Mouse (Mus musculus) CD4-positive helper T cell, adult 2 months (primary cell): ENCODE data around the gene Sdk1.

Experiments
- DNase-seq: peaks from one replicate; pipeline ENCODE4 v3.0.0-alpha.2; 2012; ENCODE audit warnings: low read depth, missing footprints, low spot score

The Sdk1 gene

DNA sequence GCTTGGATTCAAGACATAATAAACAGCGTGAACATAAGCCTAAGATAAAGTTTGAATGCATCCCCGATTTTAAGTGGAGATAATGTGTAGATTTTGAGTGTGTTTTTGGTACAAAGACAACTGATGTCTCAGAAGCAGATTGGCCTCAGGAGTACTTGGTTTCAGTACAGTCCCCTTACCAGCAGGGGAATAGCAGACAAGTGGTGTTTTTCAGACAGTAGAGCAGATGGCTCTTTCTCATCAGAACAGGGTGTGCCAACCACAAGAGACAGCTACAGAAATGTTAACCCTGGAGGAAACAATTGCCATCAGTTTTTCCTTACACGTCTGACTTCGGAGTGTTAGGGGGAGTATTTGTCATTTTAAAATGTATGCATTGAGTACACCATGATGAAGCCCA is 83.6 kb downstream of the Sdk1 start:
- no peak for DNase-seq

DNA sequence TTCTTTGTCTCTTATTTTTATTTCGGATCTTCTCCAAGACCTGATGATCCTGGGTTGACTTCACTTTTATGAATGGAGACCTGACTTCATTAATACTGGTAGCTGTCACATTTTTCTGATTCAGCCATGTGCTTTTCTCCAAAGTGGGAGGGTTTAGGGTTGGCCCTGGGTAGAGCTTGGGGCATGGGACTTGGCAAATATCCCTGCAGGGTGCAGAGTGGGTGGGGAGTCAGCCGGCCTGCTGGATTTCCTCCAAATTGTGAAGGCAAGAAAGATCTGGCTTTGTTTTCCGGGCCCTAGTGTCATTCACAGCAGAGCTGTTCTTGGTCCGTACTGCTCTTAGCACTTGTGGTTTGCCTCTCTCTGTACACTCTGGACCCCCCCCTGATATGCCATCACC is 103.1 kb downstream of the Sdk1 start:
- no peak for DNase-seq

DNA sequence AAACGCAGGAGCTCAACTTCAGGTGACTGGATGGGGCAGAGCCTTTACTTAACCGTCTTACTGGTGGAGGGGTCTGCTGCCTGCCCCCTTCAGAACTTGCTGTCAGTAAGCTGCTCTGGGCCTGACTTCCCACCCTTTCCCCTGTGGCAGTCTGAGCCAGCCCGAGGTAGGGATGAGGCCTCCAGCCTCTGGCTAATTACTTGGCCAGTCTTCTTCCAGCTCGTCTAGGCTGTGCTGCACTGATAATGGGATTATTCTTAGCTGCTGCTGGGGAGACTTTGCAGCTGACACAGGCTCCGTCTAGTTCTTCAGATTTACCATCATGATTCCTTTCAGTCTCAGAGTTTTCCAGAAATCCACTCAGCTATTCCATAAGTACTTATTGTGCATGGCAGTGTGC is 104.2 kb downstream of the Sdk1 start:
- no peak for DNase-seq

DNA sequence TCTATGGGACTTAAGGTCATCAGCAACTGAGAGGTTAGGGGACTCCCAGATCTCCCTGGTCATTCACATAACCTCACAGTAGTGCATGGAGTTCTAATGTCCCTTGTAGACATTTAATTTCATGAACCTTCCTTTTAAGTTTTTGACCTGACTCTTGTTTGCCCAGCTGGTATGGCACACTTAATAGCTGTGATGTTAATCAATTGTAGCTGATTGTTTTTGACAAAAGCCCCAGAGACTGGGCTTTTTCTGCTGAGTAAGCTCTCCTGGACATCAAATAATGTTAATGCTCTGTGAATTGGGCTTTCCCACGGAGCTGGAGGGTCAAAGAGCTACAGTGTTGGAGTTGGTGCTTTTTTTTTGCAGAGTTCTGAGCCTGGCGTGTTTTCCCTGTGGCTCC is 121.4 kb downstream of the Sdk1 start:
- DNase-seq, result no peak

DNA sequence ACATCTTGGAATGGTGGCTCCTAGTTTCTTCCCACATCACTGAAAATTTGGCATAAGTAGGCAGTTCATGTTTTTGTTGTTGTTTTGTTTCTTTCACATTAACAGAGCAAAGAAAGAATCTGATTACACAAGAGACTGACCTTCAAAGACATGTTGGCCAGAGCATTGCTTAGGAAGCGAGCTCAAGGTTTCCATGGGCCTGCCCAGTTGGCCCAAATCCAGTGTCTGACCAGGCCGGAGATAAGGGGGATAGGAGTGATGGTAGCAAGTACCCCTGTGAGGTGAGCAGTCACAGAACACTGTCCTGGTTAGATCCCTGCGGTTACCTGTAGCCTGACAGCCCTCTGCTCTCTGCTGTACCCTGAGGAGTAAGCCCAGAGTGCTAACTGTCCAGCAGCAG is 122.7 kb downstream of the Sdk1 start:
- no peak for DNase-seq

DNA sequence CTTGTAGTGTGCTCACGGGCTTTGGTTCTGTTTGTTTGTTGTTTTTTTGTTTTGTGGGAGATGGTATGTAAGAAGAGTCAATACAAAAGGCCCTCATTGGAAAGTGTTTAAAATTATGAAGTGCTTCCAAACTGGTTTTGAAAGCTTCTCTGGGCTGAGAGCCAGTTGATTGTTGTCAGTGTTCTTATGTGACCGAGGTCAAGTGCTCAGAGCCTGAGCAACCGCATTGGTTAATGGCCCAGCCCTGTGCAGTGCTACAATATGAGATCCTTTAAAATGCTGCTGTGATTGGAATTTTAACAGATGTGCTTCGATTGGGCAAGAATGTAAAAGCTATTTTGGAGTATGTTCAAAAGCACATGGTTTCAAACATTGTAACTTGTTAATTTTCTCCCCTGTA is 127.3 kb downstream of the Sdk1 start:
- DNase-seq, result no peak

DNA sequence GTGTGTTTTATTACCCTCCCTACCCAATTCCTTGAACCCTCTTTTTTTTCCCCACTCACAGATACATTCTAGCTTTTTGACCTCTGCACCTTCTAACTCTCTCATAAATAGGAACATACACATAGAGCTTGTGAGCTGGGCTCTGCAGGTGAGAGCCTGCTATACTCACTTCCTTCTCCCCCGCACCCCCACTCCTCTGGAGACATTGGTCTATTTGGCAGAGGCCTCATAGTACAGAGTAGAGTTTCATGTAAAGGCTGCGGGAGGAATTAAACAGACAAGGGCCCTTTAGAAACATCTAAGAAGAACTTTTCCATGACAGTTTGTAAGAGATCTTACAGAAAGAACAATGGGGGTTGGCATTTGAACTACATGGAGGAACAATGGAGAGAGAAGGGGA is 133.5 kb downstream of the Sdk1 start:
- DNase-seq, result no peak

DNA sequence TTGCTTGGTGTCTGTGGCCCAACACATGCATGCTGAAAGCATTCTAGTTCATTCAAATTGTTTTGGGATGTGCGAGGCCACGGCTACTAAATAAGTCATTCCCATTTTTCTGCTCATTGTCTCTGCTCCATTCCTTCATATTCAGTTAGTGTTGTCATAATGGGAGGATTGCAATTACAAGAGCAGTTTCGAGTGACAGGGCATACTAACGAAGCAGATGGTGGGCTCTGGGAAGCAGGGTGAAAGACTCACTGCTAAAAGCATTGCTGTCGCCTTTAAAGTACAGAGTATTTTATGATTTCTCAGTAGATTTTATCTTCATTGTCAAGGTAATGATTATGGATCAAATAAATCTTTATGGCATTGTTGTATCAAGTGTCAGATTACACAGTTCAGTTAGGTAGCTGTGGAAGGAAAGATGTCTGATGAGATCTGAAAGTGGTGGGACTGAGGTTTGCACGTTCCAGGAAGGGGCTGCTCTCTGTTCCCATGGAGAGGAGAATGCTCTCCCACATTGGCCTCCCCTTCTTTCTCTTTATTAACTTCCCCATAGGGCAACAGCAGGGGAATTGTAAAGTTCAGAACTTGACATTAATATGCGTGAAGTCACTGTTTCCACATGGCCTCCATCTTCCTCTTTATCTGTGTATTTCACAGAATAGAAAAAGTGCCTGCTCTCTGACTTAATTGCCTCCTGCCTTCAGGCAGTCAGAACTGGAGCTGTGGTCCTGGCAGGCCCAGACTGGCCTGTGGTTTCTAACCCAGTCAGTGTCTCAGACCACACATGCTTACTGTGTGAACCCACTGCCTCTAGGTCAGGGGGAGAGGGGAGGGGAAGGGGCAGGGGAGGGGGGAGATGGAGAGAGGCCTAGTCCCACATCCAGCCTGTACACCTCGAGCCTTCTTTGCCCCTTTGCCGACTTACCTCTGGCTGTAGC is 138.8 kb downstream of the Sdk1 start:
- no peak for DNase-seq

DNA sequence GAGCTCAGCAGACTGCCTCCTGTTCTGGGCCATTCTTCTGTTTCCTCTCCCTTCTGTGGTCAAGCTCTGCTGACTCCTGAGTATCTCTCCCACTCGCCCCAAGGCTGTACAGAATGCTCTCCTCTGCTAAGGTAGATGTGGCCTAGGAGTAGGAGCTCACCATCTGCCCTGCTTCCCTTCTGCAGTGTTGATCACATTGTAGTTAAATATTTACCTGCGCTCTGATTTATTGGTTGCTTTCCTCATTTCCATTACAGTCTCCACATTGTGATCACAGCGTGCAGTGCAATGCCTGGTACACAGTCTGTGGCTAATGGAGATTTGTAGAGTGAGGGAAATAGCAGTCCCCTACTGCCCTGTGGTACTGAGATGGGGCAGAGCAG is 139.5 kb downstream of the Sdk1 start:
- no peak for DNase-seq

DNA sequence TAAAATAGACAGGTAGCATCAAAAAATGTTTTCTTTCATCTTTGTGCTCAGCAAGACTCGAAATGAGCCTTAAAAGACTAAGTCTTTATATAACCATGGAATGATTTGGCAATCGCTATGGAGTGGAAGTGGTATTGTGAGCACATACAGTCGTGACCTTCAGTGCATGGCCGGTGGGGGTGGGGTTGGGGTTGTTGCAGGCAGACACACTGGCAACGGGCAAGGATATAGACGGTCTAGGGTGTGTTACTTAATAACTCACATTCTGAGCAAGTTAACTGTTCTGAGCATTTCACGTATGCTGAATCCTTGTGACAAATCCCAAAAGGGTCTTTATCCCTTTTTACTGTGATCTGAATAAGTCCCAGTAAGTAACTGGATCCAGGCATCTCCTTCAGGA is 140.3 kb downstream of the Sdk1 start:
- DNase-seq, result no peak

DNA sequence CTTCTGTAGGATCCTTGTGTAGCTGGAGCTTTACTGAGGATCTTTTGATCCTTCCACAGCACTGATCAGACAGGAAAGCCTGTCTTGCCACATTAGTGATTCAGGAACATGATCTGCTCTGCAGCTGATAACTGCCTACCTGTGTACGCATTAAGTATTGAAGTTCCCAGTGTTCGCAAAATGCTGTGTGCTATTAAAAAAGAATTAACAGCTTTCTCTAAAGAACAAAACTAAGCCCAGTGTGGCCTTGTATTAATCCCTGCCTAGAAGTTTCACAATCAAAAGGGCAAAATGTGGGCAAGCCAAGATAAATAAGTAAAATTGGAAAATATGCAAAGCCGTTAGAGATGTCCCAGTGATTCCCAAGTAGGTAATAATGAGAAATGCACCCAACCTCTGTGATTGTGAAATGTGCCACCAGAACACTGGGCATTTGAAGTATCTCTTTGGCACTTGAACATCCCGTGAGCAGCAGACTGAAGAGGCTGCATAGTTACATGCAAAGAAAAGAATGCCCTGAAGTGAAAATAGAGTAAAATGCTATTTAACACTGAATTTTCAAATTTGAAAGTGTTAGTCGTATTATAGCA is 141.1 kb downstream of the Sdk1 start:
- no peak for DNase-seq

DNA sequence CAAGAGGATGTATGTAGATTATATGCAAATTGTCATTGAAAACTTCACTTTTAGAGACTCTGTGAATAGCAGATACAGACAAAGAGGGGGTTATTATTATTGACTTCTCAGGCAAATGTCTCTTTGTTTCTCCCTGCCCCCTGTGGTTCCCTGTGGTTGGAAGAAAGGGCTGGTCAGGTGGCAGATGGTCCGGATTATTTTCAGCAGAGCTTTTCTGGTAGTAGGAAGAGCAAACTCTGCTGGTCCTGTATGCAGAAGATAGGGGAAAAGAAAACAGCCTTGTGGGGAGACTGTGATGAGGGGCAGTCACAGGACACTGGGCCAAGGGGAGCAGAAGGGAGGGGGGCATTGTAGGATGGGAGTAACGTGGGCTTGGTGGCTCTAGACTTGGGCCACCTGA is 147.2 kb downstream of the Sdk1 start:
- DNase-seq, result no peak

DNA sequence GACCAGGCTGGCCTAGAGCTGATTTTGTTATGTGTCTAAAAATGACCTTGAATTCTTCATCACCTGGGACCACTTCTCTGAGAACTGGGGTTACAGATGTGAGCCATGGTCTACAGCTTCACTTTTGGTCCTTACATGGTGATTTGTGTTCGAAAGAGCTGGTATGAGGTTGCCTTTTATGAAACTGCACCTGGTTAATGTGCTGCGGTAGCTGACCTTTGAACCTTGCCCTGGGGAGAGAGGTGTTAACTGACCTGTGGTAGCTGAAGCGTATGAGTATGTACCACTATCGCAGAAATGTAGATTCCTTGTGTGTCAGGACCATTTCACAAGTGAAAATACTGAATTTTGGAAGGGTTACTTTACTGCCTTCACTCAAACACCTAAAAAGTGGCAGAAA is 149.3 kb downstream of the Sdk1 start:
- no peak for DNase-seq

DNA sequence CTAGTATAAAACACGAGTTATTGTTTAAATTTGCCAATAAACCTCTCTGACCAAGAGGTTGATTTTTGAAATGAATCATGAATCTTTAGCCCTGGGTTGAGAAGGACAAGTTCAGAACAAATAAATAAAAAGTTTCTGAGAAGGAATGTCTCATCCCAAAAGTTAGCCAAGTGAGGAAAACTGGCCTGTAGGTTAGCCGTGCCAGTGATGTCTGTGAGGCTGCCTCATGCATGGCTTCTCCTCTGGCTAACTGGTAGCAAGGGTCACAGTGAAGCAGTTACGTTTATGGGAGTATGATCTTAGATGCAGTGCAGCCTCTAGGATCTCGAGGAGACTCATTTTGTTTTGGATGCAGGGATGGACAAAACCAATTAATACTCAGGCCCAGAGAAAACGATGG is 149.9 kb downstream of the Sdk1 start:
- no peak for DNase-seq

DNA sequence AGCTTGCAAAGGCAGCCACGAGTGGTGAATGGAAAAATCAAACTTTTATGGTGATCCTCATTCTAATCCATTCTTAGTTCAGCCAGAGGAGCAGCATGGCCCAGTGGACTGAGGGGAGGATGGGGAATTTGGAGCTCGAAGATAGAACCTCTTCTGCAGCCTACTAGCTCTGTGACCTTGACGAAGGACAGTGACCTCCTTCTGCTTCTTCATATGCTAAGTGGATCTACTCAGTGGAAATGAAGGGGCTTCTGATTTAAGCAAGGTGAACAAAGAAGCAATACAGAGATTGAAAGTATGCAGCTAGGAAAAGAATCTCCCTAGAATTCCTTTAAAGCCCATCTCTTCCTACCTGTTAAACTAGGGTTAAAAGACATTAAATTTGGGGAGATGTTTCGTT is 152.6 kb downstream of the Sdk1 start:
- no peak for DNase-seq

DNA sequence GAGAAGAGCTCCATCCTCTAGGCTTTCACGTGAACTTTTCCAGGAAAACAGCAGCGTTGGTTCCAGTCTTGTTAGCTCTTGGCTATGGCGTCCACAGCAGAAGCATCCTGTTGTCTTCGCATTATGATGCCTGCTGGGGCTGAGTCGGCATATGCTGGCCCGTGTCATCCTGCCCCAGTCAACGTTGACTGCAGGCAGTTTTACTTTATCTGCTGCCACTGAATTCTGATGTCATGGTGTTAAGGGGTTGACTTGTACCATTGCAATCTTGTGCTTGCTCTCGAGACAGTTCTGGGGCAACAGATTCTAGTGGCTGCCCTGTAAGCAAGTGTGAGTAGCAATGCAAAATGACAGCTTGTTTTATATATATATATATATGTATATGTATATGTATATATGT is 153.3 kb downstream of the Sdk1 start:
- no peak for DNase-seq

DNA sequence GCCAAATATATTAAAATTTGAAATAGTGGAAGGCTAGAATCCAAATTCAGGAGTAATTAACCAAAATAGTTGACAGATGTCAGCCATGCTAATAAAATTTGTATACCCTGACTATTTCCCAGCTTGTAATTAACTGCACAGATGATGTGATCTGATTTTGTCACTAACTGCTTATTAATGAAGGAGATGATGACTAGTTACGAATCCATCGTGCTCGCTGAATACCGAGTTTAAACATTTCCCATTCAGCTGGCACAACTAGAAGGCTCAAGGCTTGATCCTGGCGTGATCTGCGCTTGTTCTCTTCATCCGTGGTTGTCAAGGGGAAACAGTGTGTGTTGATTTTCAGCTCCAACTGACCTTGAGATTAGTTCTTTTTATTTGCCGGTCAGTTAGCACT is 162.5 kb downstream of the Sdk1 start:
- DNase-seq, result no peak

DNA sequence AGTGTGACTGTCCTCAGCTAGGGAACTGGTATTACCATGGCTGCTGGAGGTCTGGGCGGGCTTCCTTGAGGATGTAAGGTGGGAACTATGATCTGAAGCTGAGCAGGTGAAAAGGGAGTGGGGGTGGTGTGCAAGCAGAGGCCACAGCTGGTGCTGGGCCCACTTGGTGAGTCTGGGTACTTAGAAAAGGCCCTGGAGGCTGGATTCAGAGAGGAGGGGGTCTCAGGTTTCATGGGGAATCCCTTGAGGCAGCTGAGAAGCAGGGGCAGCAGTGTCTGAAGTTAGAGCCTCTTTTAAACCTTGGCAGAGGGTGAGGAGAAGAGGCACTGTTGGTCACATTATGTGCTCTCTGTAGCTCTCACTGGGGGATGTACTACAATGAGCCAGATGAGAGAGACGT is 163.4 kb downstream of the Sdk1 start:
- DNase-seq, result no peak

DNA sequence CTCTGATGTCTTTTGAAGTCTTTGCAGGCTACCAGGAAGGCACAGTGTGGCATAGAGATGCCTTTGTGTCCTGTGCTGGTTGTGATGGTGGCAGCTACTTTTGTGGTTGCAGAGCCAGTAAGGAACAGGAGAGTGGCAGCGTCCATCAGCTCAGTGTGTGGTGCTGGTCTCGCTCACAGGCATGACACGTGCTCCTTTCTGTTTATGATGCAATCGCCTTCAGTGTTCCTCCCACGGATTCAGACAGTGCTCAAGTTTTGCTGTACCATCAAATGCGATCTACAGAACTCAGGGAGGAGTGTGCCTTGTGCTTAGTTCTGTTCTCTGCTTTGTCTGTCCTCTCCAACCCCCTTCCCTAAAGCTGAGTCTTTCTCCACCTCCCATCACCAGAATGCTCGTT is 165.6 kb downstream of the Sdk1 start:
- DNase-seq, result no peak

DNA sequence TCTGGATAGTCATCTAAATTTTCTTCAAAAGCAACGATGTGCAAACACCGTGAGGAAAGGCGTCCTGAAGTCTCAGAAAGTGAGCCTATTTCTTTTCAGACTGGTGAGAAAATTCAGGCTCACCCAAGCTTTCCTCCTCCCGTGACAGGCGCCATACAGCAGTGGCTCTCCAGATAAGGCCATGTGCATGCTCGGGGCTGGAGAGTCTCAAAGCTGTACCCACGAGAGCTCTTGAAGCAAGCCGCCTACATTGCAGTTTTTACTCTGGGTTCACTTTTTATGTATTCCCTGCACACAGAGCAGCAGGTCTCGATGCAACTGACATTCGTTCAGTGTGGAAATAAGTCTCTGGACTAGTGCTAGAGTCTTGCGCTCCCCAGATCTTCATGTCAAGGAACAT is 171.7 kb downstream of the Sdk1 start:
- no peak for DNase-seq

DNA sequence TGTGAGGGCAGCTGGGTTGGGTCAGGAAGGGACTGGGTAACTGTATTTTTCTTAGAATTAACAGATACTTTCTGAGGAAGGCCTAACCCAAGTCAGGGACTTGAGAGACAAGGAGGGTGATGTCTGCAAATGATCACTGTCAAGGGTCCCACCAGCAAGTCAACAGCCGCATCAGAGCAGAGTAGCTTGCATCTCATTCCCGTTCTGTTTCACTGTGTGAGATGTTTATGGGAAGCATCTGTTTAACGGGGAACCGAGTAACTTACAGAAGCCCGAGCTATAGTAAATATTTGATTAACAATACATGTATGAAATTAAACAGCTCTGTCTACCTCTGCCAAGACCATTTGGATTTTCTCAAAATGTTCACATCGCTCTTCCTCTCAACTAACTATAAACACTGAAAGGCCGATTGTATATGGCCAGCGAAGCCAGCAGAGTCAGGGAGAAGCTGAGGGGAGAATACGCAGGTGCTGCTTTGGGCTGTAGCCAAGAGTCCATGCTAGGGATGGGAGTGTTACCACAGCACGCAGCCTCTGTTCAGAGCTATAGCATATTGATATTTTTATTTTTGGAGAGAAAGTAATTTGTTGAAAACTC is 174.5 kb downstream of the Sdk1 start:
- DNase-seq, result no peak

DNA sequence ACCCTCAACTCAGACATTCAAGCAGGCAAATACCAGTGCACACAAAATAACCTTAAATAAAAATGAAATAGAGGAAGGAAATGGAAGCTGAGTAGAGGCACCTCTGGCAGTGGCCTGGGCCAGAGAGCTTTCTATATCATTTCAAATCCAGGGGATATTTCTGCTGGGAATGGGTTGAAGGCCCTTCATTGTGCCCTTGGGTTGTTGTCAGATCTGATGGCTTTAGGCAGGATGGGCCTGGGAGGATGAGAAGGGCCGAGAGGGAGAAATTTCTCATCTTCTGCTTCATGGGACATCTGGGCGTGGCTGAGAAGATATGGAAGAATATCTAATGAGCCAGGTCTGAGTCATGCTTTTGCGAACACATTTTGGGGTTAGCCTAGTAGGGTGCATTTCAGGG is 186.8 kb downstream of the Sdk1 start:
- no peak for DNase-seq

DNA sequence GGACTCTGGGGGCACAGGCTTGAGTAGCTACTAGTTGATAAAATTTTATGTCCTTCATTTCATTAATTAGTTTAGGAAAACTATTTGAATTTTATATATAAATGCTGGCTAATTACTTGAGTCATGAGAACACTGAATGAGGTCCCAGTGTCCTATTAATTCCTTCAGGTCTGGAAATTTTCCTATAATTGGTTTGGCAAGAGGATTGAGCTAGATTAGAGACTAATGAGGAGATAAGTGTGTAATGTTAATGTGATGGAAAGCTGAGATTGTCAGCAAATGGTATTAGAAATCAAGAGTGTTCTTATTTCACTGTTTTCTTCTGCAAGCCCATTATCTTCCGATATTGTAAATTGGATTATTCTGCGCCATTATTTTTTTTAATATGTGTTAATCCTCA is 192.0 kb downstream of the Sdk1 start:
- DNase-seq, result no peak
